Mouse (Mus musculus): ENCODE results near the gene Tm6sf2.

Gene Tm6sf2

GRCm38 (mm10) chr8:70117611-70118010 lies 44.9 kb downstream of the Tm6sf2 start:
- no peak for TF ChIP-seq GATA4 (IDR thresholded peaks at IDR 0.05; ENCODE audit: insufficient replicate concordance, low read length)

GRCm38 (mm10) chr8:70118726-70119700 lies 46.3 kb downstream of the Tm6sf2 start:
- no peak for TF ChIP-seq GATA4 (IDR thresholded peaks at IDR 0.05; ENCODE audit: insufficient replicate concordance, low read length)

DNA sequence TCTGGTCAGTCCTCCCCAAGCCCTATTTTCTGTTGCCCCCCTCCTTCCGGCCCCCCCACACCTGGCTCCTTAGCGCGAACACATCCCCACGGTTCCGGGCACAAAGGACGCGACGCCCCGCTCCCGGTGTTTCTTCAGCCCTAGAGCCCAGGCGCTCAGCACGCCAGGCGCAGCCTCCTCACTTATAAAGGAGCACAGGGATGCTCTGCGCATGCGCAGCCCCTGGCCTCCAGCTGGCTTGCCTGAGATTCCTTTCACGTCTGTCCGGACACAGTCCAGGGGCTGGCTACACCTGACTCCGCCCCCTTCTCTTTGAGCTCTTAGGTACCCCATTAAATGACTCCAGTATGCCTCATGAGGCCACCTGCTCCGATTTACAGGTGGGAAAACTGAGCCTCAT lies 47.9 kb downstream of the Tm6sf2 start, which contains the start of gene Ncan:
TSS of gene Ncan (minus strand) at position 207 of the 400 bp plus-strand sequence.
- TF ChIP-seq GATA4 (IDR thresholded peaks at IDR 0.05; ENCODE audit: insufficient replicate concordance, low read length) = no peak

- TF ChIP-seq GATA4 (IDR thresholded peaks at IDR 0.05; ENCODE audit: insufficient replicate concordance, low read length) = no peak
These were observed 50.1 kb downstream of the Tm6sf2 start for GRCm38 (mm10) chr8:70122863-70123262.

GRCm38 (mm10) chr8:70124992-70125391 lies 52.3 kb downstream of the Tm6sf2 start:
- no peak for TF ChIP-seq GATA4 (IDR thresholded peaks at IDR 0.05; ENCODE audit: insufficient replicate concordance, low read length)

- TF ChIP-seq GATA4 (IDR thresholded peaks at IDR 0.05; ENCODE audit: insufficient replicate concordance, low read length) = no peak
These were observed 55.7 kb downstream of the Tm6sf2 start for GRCm38 (mm10) chr8:70128435-70128834.

DNA sequence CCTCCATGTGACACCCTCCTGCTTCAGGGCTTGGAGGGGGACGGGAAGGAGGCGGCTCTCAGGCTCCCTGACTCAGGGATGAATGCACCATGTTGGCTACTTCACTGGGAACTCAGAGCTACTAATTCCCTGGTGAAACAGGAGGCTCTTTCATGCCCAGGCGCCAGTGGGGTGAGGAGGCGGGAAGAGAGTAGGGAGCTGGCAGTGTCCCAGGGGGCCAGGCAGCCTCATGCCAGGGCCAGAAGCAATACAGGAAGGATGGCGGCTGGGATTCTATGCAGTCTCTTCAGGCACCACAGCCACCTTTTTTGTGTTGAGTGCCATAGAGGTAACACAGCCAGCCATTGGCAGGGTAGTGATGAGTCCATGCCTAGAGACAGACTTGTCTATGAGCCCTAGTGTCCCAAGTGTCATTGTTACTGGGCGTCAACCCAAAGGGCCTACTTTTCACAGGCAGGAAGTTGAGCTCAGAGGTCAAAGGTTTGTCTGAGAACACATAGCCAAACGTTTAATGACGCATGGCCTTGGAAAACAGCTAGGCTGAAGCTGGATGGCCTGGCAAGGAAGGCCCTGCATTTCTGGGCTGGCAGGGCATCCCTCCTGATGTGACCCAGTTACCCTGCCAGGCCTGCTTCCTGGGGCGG lies 56.7 kb downstream of the Tm6sf2 start:
- no peak for TF ChIP-seq GATA4 (IDR thresholded peaks at IDR 0.05; ENCODE audit: insufficient replicate concordance, low read length)
